Mouse (Mus musculus) forebrain, embryonic 10.5 days (tissue): Measurements from ENCODE around the gene Tmem25. TPM values are rescaled to one million over a fixed set of nuclear protein-coding genes. Genes with fewer than 3 reads are reported as not detected.

Experiments
- DNase-seq: peaks from one replicate; pipeline ENCODE4 v3.0.0-alpha.2; 2017; ENCODE audit warnings: low spot score; ENCODE audit errors: extremely low spot score
- H3K27ac ChIP-seq: fragments of 300-500 bp; sonication (generic); 2 replicates; pipeline ENCODE4 v1.5.1; 2016; ENCODE audit warnings: mild to moderate bottlenecking
- H3K27me3 ChIP-seq: fragments of 300-500 bp; sonication (generic); 2 replicates; pipeline ENCODE4 v1.6.1; 2016; ENCODE audit warnings: mild to moderate bottlenecking; ENCODE audit not compliant: poor library complexity, severe bottlenecking
- H3K36me3 ChIP-seq: fragments of 300-500 bp; sonication (generic); replicated peaks from 2 replicates; pipeline ENCODE4 v1.6.1; 2016; ENCODE audit warnings: mild to moderate bottlenecking, moderate library complexity
- H3K4me1 ChIP-seq: fragments of 300-500 bp; sonication (generic); 2 replicates; pipeline ENCODE4 v1.6.1; 2016
- H3K4me3 ChIP-seq: fragments of 300-500 bp; sonication (generic); 2 replicates; pipeline ENCODE4 v1.5.1; 2016; ENCODE audit warnings: mild to moderate bottlenecking, moderate library complexity
- H3K9me3 ChIP-seq: fragments of 300-500 bp; sonication (generic); 2 replicates; pipeline ENCODE4 v1.6.1; 2016; ENCODE audit warnings: mild to moderate bottlenecking, moderate library complexity
- WGBS: fragments of 180-500 bp; shearing (Covaris S2); methylation state at CpG from one replicate; pipeline ENCODE4 v1.1.7; 2016; 5-methylcytosine and 5-hydroxymethylcytosine counted together
- polyA plus RNA-seq: library from polyadenylated mRNA; unstranded; fragments of >200 nt; fragmentation: Nextera tagmentation; extraction: Ambion mirVana; gene quantifications from 2 replicates; pipeline ENCODE4 v1.2.1, GENCODE M21; 2016

Tmem25 gene
- polyA plus RNA-seq, 1 experiment from 2014 or later, result 3.0 TPM

DNA sequence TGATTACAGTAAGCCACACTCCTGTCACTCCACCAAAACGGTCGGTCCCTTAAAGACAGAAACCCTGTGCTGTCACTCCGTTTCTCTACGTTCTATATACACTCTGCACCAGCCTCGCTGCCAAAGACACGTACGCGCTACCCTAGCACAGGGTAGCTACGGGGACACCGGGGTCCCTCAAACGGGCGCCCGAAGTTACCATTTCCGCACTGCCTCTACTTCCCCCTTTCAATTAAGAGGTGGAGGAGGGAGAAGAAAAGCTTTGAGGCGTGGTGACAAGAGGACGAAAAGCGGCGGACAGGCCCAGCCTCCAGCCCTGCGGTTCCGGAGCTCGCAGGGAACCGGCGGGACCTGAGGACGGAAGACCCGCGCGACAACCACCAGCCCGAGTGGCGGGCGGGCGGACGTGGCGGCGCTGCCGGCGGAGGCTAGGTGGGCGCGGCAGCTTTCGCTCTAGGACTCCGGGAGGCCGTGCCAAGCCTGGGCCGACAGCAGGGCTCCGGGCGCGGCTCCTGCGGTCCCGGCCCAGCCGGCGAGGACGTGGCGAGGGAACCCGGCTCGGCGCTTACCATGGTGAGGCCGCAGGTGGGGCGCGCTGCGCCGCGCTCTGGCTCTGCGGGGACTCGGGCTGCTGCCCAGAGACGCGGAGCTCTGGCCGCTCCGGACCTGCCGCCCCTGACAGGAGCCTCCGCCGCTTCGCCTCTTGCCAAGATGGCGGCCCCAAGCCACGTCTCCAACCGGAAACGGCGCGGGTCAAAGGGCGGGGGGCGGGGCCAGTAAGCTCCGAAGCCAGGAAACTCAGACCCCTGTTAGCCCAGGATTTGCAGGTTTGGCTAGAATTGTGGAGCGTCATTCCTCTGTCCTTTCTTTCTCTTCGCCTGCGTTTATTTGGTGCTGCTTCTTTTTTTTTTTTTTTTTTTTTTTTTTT lies 31.7 kb downstream of the Tmem25 start, which contains the start of the genes Arcn1 and Ift46:
Gene Arcn1 (minus strand): TSS at position 745 of the 928 bp plus-strand sequence.
Gene Ift46 (plus strand): TSS at position 808 of the 928 bp plus-strand sequence.
- WGBS, result under 1% methylated on average over 81 of the region's 82 CpGs
- Histone ChIP-seq H3K27me3 (no peaks in the 10 kb centered on the region), H3K9me3 (no peaks in the 10 kb centered on the region), H3K27ac (peak within 1 kb of the TSS; percentile 96), H3K4me3 (peak within 1 kb of the TSS; percentile 90), H3K36me3 (0 out of 2 replicates have a peak, but pooled peaks cover 2% of the 10 kb centered on the region), H3K4me1 (peaks cover 17% of the 10 kb centered on the region)
- peak; percentile 91 for DNase-seq

DNA sequence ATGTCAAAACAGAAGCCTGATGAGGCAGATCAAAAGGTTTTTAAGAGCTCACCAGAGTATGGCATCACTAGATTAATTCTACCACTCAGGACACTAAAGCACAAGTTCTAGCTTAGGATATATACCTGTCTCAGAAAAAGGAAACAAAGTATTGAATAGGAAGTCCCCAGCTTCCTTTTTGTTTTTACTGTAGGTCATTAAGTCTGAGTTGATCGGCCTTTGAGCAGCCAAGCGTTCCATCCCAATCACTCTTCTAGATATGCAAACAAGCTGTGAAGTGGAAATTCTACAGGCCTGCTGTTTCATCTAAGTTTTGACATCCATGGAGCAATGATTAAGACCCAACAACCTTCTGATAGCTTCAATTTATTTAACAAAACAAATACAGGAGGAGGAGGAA lies 38.2 kb downstream of the Tmem25 start:
- 94% methylated on average over 2 of the region's 2 CpGs for WGBS

DNA sequence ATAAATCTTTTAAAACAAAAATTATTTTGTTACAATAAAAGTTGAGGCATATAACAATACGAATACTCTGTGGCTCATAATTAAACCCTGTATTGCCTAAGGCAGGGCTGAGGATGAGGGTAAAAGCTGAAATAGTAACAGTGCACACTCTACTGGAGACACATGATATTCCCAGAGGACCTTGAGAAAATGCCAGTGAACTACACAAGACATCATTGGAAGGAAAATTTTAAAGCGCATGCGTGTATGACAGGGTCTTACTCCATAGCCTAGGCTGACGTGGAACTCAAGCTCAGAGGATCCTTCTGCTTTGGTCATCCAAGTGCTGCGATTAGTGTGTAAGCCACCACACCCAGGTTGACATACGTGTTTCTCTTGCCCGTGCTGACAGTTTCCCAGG lies 50.6 kb downstream of the Tmem25 start:
- Histone ChIP-seq H3K27ac (no peak overlapping the region), H3K36me3 (peaks cover 100% of the 10 kb centered on the region), H3K4me3 (no peak overlapping the region), H3K4me1 (no peaks in the 10 kb centered on the region), H3K9me3 (no peaks in the 10 kb centered on the region), H3K27me3 (no peaks in the 10 kb centered on the region)
- DNase-seq, result no peak
- WGBS, result 94% methylated on average over 7 of the region's 7 CpGs

More for the DNA sequence above, 38.2 kb downstream of the Tmem25 start:
- Histone ChIP-seq H3K9me3 (no peaks in the 10 kb centered on the region), H3K4me3 (no peak overlapping the region), H3K4me1 (peaks cover 4% of the 10 kb centered on the region), H3K27ac (no peak overlapping the region), H3K27me3 (no peaks in the 10 kb centered on the region), H3K36me3 (peaks cover 56% of the 10 kb centered on the region)
- DNase-seq, result no peak

DNA sequence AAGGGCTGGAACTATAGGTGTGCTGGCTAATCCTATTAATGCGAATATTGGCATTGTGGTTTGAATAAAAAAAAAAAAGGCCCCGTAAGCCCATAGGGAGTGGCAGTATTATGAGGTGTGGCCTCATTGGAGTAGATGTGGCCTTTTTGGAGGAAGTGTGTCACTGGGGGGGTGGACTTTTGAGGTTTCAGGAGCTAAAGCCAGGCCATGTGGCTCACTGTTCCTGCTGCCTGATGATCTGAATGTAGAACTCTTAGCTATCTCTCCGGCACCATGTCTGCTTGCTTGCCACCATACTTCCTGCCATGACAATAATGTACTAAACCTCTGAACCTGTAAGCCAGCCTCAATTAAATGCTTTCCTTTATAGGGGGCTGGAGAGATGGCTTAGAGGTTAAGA lies 51.8 kb downstream of the Tmem25 start:
- Histone ChIP-seq H3K9me3 (no peaks in the 10 kb centered on the region), H3K27me3 (no peaks in the 10 kb centered on the region), H3K36me3 (peaks cover 100% of the 10 kb centered on the region), H3K27ac (no peak overlapping the region), H3K4me3 (no peak overlapping the region), H3K4me1 (no peaks in the 10 kb centered on the region)
- 93% methylated on average over 3 of the region's 3 CpGs for WGBS
- DNase-seq, result no peak

DNA sequence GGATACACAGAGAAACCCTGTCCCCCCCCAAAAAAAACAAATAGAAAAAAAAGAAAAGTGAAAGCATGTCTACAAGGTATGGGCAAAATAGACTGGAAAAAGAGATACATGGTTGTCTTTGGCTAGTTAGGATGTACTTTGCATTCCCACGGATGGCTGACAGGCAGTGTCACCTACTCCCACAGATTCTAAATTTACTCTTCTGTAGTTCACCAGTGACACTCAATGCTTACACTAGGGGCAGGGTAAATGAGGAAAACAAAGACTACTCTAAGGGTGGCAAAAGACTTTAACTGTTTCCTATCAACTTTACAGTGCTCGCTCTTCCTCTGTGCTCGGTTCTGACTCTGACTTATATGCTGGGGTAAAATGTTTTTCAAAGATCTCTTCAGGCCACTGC lies 52.4 kb downstream of the Tmem25 start:
- Histone ChIP-seq H3K27ac (no peak overlapping the region), H3K9me3 (no peaks in the 10 kb centered on the region), H3K36me3 (peaks cover 99% of the 10 kb centered on the region), H3K4me1 (no peaks in the 10 kb centered on the region), H3K27me3 (no peaks in the 10 kb centered on the region), H3K4me3 (no peak overlapping the region)
- DNase-seq, result no peak
- WGBS, result 97% methylated on average over 3 of the region's 3 CpGs

DNA sequence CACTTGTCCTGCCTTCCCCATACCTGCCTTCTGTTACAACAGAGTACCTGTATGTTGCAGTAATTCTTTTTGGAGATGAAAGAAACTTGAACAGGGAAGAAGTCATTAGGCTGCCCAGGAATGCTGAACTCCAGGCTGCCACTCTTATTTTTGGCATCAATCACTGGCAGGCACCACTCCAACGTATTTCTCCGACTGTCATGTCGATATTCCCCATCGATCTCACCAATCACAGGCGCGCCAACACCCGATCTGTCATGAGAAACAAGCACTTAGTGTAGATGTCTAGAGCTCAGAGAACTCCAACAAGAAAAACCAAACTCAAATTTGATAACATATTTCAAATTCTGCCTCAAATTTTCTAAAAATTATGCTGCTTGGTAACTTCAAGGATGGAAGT lies 53.7 kb downstream of the Tmem25 start:
- DNase-seq, result no peak
- Histone ChIP-seq H3K4me3 (no peak overlapping the region), H3K9me3 (no peaks in the 10 kb centered on the region), H3K36me3 (peaks cover 98% of the 10 kb centered on the region), H3K4me1 (no peaks in the 10 kb centered on the region), H3K27ac (no peak overlapping the region), H3K27me3 (no peaks in the 10 kb centered on the region)
- 94% methylated on average over 7 of the region's 7 CpGs for WGBS

Other genes starting within 250 kb of the Tmem25 start
- 0.05 TPM in 1 of 2 replicates, not detected in the other for gene Cxcr5, start 237.4 kb downstream of the Tmem25 start, polyA plus RNA-seq
- 20.3 and 21.0 TPM in 2 replicates for gene Ddx6, start 194.4 kb downstream of the Tmem25 start, polyA plus RNA-seq
- not detected in 2 replicates for gene Treh, start 126.1 kb downstream of the Tmem25 start, polyA plus RNA-seq
- 37.8 and 44.7 TPM in 2 replicates for gene Phldb1, start 64.1 kb downstream of the Tmem25 start, polyA plus RNA-seq
- gene Arcn1, start 31.5 kb downstream of the Tmem25 start, polyA plus RNA-seq, result 159 and 168 TPM in 2 replicates
- gene Ift46, start 31.4 kb downstream of the Tmem25 start, polyA plus RNA-seq, result 110 TPM in 2 replicates
- not detected in 2 replicates for gene Ttc36, start 3.8 kb upstream of the Tmem25 start, polyA plus RNA-seq
- gene Kmt2a, start 82.0 kb upstream of the Tmem25 start, polyA plus RNA-seq, result 10.3 and 10.8 TPM in 2 replicates
- gene Atp5l, start 121.4 kb upstream of the Tmem25 start, polyA plus RNA-seq, result 509 and 532 TPM in 2 replicates
- 23.8 and 24.8 TPM in 2 replicates for gene Ube4a, start 166.3 kb upstream of the Tmem25 start, polyA plus RNA-seq
- not detected in 2 replicates for gene Cd3g, start 181.1 kb upstream of the Tmem25 start, polyA plus RNA-seq
- not detected in 2 replicates for gene Cd3d, start 182.5 kb upstream of the Tmem25 start, polyA plus RNA-seq
- gene Cd3e, start 210.3 kb upstream of the Tmem25 start, polyA plus RNA-seq, result not detected in 2 replicates
- 3.2 and 3.5 TPM in 2 replicates for gene Mpzl2, start 240.5 kb upstream of the Tmem25 start, polyA plus RNA-seq